Mouse (Mus musculus): Measurements from ENCODE around the gene Pcgf2.

- TF ChIP-seq GATA1 (IDR thresholded peaks at IDR 0.05; ENCODE audit: low read length): no peak
- no peak for TF ChIP-seq TAL1 (IDR thresholded peaks at IDR 0.05; ENCODE audit: low read length)
Measured at GRCm38 (mm10) chr11:97687061-97687460, 13.2 kb downstream of the Pcgf2 start.

Data from erythroblast, embryonic 14.5 days (primary cell).